Mouse (Mus musculus) C2C12 (cell line): ENCODE results near the gene Hsdl2. TPM values are rescaled to one million over a fixed set of nuclear protein-coding genes. Genes with fewer than 3 reads are reported as not detected.

ENCODE experiments used
- H3K27me3 ChIP-seq: one replicate; pipeline ENCODE4 v1.6.1; 2011; ENCODE audit not compliant: control insufficient read depth, insufficient read depth, insufficient read length
- H3K36me3 ChIP-seq: one replicate; pipeline ENCODE4 v1.6.1; 2011; ENCODE audit not compliant: control insufficient read depth, insufficient read depth
- H3K4me3 ChIP-seq: one replicate; pipeline ENCODE4 v1.5.1; 2011; ENCODE audit warnings: mild to moderate bottlenecking, control low read depth; ENCODE audit not compliant: poor library complexity, insufficient read depth, severe bottlenecking
- H3K79me2 ChIP-seq: one replicate; pipeline ENCODE4 v1.6.1; 2011; ENCODE audit not compliant: control insufficient read depth, insufficient read depth
- H3K79me3 ChIP-seq: one replicate; pipeline ENCODE4 v1.6.1; 2011; ENCODE audit warnings: low read depth, control low read depth
- H3ac ChIP-seq: one replicate; pipeline ENCODE3; 2011; ENCODE audit warnings: low read depth; ENCODE audit not compliant: control insufficient read depth, insufficient read length
- CEBPB ChIP-seq: IDR thresholded peaks from one replicate; pipeline ENCODE4 v1.6.1; 2011; ENCODE audit warnings: low read depth, mild to moderate bottlenecking, control low read depth, moderate library complexity
- CTCF ChIP-seq: IDR thresholded peaks from one replicate; pipeline ENCODE4 v1.5.1; 2011; ENCODE audit not compliant: control insufficient read depth, insufficient read depth, insufficient read length
- FOSL1 ChIP-seq: IDR thresholded peaks from one replicate; pipeline ENCODE4 v1.8.0; 2011; ENCODE audit warnings: mild to moderate bottlenecking, low read length; ENCODE audit not compliant: poor library complexity, insufficient read depth, severe bottlenecking
- MAX ChIP-seq: IDR thresholded peaks from one replicate; pipeline ENCODE4 v1.6.1; 2011; ENCODE audit warnings: mild to moderate bottlenecking, control low read depth
- MYOD1 ChIP-seq: IDR thresholded peaks from one replicate; pipeline ENCODE4 v1.6.1; 2011; ENCODE audit warnings: low read depth; ENCODE audit not compliant: control insufficient read depth, insufficient read length
- MYOG ChIP-seq: IDR thresholded peaks from one replicate; pipeline ENCODE4 v1.6.1; 2011; ENCODE audit not compliant: control insufficient read depth, insufficient read length; ENCODE audit errors: extremely low read depth
- USF1 ChIP-seq: IDR thresholded peaks from one replicate; pipeline ENCODE4 v1.6.1; 2011; ENCODE audit warnings: low read depth, mild to moderate bottlenecking, control low read depth, moderate library complexity
- polyA plus RNA-seq: library from polyadenylated mRNA; unstranded; fragments of >200 nt; fragmentation: generic; extraction: Trizol; gene quantifications from one replicate; pipeline ENCODE4 v1.2.1, GENCODE M21; 2012; ENCODE audit warnings: missing spikeins

Gene Hsdl2
- polyA plus RNA-seq, 1 experiment: 6.3 TPM

DNA sequence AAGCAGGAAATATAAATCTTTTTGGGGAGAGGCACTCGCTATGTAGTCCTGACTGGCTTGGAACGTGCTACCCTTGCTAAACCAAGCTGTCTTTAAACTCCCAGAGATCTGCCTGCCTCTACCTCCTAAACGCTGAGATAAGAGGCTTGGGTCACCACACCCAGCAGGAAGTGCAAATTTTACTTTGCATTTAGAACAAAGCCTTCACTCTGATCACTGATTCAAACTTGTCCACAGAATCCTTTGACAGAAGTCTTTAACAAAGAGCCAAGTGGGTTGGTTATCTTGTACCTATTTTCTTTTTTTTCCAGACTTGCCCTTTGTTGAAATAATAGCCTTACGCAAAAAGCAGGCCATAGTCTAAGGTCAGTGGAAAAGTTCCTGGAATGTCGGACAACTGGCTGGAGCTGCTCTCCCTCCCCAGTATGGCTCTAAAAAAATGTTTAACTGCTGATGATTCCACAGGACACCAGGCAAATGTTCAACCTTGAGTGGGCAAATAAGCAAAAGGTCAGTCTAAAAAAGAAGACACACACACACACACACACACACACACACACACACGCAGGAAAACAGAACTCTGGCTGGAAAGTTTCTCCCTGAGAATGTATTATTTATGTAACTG, 23.2 kb upstream of the Hsdl2 start:
- H3K36me3 ChIP-seq: no peaks in the 10 kb centered on the region
- no peak overlapping the region for H3K4me3 ChIP-seq
- TF ChIP-seq CTCF (no peak), MYOG (no peak), CEBPB (no peak), MYOD1 (no peak), USF1 (no peak), MAX (no peak), FOSL1 (no peak)
- no peak overlapping the region for H3ac ChIP-seq
- no peaks in the 10 kb centered on the region for H3K79me2 ChIP-seq
- no peaks in the 10 kb centered on the region for H3K79me3 ChIP-seq
- H3K27me3 ChIP-seq: no peaks in the 10 kb centered on the region

DNA sequence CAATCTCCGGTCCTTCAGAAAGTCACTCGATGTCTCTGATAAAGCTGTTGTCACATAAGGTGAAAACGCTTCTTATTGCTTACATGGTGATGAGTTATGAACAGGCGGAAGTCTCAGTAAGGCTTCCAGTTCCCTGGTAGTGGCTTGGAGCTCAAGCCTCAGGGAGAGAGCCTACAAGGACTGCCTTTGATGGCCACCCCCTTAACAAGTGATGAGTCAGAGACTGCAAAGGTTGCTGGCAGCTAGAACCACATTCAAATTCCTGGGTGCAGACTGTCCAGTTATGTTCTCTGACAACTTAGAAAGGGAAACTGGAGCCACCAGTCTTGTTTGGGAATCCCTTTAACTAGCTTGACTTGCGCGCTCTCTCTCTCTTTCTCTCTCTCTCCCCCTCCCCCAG, 21.2 kb upstream of the Hsdl2 start:
- no peaks in the 10 kb centered on the region for H3K79me2 ChIP-seq
- H3K27me3 ChIP-seq: no peaks in the 10 kb centered on the region
- H3K36me3 ChIP-seq: no peaks in the 10 kb centered on the region
- H3K4me3 ChIP-seq: no peak overlapping the region
- no peaks in the 10 kb centered on the region for H3K79me3 ChIP-seq
- H3ac ChIP-seq: no peak overlapping the region
- TF ChIP-seq MYOG (no peak), CEBPB (no peak), MYOD1 (no peak), MAX (no peak), CTCF (no peak), FOSL1 (no peak), USF1 (no peak)

DNA sequence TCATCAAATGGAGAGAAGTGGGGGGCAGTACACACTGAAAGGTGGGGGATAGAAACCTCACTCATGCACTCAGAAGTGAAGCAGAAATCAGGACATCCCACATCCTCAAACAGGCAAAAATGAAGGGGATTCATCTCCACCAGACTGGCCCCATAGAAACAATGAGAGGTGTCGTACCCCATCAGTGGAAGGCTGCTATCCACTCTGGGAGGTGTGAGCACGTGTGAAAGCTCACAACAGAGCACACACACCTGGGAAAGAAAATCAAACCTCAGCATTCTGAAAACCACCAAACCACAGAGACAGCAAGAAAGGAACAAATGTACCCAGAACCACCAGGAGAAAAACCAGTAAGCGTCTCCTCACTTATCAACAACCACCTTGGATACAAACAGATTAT, 17.2 kb upstream of the Hsdl2 start:
- Histone ChIP-seq H3K79me3 (no peaks in the 10 kb centered on the region), H3K4me3 (no peak overlapping the region), H3K79me2 (no peaks in the 10 kb centered on the region), H3K27me3 (no peaks in the 10 kb centered on the region), H3K36me3 (no peaks in the 10 kb centered on the region), H3ac (no peak overlapping the region)
- TF ChIP-seq MYOD1 (no peak), CEBPB (no peak), USF1 (no peak), FOSL1 (no peak), CTCF (no peak)

DNA sequence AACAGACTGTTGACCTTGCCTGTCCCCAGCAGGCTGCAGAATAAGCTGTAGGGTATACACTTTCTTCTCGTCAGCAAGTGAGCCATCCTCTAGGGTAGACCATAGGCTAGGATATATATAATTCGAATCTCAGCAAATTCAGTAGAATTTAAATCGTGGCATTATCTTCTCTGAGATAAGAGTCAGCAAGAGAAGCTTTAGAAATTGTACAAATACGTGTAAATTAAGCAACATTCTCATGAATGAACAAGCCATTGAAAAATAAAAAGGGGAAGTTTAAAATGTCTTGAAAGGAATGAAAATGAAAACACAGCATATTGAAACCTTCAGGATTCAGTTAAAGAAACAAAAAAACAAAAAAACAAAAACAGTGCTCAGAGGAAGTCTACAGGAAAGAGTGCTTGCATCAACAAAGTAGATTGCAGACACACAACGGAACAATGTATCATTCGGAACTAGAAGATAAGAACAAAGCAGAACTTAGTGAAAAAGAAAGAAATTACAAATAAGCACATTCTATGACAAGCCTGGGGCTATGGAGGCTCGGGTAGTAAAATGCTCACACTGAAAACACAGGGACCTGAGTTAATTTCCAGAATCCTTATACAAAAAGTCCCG, 15.7 kb upstream of the Hsdl2 start:
- H3K36me3 ChIP-seq: no peaks in the 10 kb centered on the region
- no peak overlapping the region for H3K4me3 ChIP-seq
- TF ChIP-seq FOSL1: no peak
- no peak for TF ChIP-seq CTCF
- no peak for TF ChIP-seq MYOG
- no peak for TF ChIP-seq MAX
- no peak for TF ChIP-seq USF1
- TF ChIP-seq MYOD1: no peak
- TF ChIP-seq CEBPB: no peak
- no peaks in the 10 kb centered on the region for H3K79me2 ChIP-seq
- no peaks in the 10 kb centered on the region for H3K79me3 ChIP-seq
- no peaks in the 10 kb centered on the region for H3K27me3 ChIP-seq
- H3ac ChIP-seq: no peak overlapping the region

DNA sequence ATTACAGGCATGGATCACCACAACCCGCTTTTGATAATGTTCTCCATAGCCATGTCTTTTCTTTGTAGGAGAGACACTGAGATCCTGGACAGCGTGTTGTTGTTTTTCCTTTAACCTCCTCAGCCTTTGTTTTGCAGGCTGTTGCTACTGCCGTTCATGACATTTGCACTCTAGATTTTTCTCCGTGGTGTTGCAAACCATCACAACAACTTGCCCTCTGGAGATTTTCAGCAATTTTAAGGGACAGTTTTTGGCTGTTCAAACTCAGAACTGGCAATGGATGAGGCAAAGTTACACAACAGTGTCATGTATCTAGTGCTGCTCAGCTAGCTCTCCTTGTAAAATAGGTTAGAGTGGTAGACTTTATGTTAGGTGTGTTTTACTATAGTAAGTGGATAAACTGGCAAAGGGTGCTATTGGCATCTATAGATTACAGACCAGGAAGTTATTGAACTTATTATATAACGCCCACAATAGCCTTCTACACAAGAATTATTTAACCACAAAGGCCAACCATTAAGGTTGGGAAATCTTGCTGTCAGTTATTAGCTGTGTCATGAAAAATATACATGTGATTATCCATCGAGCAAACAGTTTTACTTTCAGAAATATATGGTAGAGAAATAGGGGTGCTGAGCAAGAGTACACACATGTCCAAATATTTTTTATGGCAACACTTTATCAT, 13.6 kb upstream of the Hsdl2 start:
- Histone ChIP-seq H3K79me3 (no peaks in the 10 kb centered on the region), H3K36me3 (no peaks in the 10 kb centered on the region), H3ac (no peak overlapping the region), H3K4me3 (no peak overlapping the region), H3K79me2 (no peaks in the 10 kb centered on the region), H3K27me3 (no peaks in the 10 kb centered on the region)
- TF ChIP-seq MYOG: no peak
- TF ChIP-seq USF1: no peak
- TF ChIP-seq MAX: no peak
- no peak for TF ChIP-seq CTCF
- TF ChIP-seq MYOD1: no peak
- TF ChIP-seq CEBPB: no peak
- TF ChIP-seq FOSL1: no peak
